Mouse (Mus musculus) gastrocnemius, postnatal 4 days (tissue): ENCODE measurements around the gene Slit3. TPM values are rescaled to one million over a fixed set of nuclear protein-coding genes. Genes with fewer than 3 reads are reported as not detected.

Source experiments
- DNase-seq, 2 experiments: peaks; one replicate each; pipeline ENCODE4 v3.0.0; 2021 to 2022; ENCODE audit warnings: low spot score in 2 of 2, mixed read lengths in 2 of 2
- total RNA-seq, 2 experiments: library from RNA; stranded (reverse); gene quantifications; 2 replicates each; pipeline ENCODE4 v1.2.3; 2021

Gene Slit3
- total RNA-seq, 2 experiments from 2014 or later = 17.0 to 24.0 TPM

DNA sequence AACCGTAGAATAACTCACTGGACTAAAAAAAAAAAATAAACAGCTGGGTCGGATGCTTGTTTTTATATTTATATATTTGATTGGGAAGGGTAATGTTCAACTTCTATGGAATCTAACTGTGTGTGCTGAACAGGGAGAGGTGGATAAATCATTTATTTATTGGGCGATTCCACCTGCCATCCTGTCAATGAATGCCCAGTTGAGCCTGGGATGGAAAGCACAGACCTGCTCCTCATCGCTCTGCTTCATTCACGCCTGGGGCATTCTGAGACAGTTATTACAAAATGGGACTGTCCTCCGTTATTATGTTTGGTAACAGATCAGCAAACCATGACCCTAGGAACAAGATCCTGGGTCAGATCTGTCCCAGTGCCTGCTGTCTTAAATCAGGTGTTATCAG, 328.2 kb downstream of the Slit3 start:
- no peak for DNase-seq

DNA sequence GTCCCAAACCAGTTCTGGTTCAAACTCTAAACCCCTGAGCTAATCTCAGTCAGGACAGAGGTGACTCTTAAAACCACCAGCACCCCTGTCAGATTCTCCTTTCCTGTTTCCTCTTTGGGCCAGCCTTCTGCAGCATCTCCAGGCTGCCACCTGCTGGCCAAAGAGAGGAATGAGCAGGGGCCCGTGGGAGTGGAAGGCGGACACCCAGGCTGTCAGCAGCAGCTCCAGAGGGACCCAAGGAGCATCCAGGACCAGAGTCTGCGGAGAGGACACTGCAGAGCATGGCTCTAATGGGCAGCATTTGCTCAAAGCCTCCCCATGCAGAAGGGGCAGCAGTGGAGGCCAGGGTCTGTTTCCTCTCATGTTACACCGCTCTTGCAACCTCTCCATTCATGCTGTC, 330.6 kb downstream of the Slit3 start:
- DNase-seq = peak; percentile 30 to 54

DNA sequence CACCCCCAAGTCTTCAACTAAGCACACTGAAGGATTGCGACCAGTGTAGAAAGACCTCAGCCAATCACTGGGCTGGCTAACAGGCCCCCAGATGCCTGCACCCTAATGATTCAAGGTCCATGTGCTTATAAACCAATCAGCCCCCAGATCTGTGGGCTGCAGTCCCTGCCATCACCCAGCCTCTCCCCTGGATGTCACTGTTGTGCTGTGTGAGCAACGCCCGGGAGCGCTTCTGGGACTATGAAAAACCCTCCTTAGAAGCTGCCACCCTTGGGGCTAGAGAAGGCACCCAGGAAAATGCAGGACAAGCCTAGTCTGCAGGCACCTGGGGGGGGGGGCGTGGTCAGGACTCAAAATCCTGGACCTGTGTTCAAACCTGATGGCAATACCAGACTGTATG, 331.4 kb downstream of the Slit3 start:
- peak in 1 of 2 experiments; percentile 15 for DNase-seq

DNA sequence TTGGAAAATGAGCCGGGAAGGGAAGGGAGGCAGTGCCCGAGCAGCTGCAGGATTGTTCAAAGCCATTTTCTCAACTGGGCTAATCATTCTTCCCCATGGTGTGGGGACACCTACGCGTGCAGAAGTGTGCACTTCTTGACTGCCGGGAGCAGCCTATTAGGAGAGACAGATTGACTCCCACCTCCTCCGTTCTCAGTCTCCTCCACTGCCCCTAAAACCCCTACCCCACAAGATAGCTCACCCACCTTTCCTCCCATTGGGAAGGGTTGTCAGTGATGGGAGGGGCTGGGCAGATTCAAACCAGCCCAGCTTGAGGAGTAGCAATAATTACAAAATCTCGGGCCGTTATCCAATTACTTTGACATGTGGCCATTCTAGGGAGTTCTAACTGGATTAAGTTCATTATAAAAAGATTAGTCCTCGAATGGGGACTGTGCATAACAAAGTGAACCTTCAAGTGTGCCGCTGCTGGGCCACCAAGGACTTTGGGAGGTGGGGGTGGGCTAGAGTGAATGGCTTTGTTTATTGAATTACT, 333.2 kb downstream of the Slit3 start:
- no peak for DNase-seq

DNA sequence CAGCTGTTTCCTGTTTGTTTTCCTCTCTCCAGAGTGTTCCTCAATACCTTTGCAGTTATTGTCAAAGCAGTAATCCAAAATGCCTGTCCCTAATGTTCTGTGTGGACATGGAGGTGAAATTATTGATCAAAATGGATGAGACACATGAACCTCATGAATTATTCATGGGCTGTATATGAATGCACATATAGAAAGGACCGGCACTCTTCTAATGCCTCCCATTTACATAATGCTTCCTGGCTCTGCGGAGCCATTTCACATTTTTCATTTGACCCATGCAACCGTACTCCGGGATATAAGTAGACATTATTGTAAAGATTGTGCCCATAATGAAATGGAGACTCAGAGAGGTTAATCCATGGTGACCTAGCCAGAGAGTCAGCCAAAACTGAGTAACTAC, 333.8 kb downstream of the Slit3 start:
- DNase-seq = no peak

DNA sequence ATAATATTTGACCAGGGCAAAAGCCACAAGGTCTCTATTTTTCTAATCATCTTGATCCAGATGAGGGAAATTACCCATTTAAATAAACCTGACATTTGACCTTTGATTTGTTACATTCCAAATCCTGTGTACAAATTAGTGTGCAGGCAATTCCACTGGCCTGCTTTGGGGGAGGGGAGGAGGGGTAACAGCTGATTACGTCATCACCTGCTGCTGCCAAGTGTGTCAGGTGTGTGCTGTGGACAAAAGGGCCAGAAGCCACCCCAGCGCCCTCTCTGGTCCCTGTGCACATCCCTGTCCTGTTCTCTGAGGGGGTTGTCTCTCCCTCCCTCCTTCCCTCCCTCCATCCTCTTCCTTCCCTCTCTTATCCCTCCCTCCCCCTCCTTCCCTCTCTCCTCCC, 337.0 kb downstream of the Slit3 start:
- no peak for DNase-seq

DNA sequence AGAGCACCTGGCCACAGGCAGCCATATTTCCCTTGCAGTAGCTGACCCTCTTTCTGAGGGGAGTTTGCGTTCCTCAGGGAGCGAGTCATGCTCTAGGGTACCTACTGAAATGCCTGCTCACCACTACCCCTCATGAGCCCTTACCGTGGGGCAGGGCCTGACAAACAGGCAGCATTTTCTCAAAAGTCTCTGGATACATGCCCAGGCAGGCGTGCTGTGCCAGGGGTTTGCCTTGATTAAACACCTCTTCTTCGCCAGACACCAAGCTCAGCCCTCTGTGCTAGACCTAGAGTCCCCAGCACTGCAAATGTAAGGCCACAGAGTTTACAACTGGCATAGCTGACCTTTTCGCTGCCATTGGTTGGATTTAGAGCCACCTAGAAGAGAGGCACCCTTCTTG, 345.7 kb downstream of the Slit3 start:
- no peak for DNase-seq

DNA sequence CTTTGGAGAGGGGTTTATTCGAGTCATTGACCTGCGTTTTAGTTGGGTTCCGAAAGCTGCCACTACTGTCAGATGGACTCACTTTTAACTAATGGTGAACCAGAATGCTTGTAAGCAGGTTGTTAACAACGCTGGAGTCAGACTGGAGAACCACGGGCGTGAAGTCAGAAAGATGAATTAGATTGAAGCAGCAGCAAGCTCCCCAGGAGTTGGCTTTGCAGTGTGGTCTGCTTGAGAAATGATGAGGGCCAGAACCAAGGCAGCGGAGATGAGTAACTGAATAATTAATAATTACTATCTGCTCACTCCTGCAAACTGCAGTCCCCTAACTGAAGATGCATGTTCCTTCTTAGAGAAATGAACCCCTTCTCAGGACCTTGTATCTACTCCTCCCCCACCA, 347.8 kb downstream of the Slit3 start:
- no peak for DNase-seq

DNA sequence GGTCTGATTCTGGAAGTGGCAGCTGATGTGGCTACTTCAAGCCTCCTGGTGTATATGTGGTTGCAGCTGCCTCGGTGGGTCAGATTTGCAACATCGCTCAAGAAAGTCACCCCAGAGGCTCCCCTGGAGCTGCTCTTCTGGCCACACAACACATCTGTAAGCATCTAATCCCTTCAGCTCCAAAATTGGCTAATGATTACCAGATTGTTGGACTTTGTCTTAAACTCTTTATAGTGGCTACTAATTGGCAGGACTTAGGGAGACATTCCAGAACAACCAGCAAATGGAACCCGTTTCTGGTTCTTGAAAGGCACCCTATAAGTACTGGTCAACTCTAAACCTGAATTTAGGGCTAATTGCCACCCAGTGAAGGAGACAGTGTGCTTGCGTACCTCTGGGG, 348.9 kb downstream of the Slit3 start:
- DNase-seq = no peak

DNA sequence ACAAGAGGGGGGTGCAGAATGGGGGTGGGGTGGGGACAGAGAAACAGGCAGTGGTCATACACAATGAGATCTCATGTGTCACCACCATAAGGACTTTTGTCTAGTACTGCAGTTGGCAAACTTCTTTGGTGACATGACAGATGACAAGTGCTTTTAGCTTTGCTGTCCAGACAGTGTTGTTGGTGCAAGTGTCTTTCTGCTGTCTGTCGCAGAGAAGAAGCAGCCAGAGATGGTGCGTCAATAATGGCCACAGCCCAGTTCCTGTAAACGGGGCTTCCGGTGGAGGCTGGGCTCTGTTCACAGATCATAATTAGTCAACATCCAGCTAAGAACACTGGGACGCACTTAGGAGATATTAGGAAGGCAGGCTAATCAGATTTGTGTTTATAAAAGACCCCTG, 349.8 kb downstream of the Slit3 start:
- no peak for DNase-seq

DNA sequence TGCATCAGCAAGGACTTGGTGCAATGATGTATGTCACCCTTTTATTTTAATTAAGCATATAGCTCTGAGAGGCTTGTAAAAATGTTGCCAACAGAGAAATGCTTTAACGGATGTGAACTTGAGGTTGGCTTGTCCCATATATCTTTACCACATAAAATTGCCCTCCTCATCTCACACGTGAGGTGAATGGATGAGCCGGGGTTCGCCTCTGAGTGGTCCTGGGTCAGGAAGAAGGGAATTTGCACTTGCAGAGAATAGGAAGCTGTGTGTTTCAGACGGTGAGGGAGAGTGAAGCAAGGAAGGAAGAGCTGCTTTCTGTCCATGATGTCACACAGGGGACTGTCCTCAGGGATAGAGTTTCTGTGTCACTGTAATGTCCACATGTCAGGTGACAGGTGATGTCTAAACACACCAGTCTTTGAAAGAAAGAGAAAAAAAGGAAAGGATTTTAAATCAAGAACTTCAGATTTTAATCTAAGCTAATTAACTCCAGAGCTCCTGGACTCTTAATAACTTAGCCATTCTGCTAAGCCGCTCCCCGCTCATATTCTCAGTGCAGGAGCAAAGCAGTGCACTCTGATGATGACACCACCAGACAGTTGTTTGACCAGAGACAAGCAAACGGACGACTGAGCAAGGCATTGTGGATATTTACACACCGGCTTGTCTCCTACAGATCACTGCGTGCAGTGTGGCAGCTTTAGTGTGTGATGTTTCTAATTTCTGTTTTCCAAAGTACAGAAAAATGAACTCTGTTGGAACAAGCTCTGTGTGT, 352.0 kb downstream of the Slit3 start:
- DNase-seq = no peak

DNA sequence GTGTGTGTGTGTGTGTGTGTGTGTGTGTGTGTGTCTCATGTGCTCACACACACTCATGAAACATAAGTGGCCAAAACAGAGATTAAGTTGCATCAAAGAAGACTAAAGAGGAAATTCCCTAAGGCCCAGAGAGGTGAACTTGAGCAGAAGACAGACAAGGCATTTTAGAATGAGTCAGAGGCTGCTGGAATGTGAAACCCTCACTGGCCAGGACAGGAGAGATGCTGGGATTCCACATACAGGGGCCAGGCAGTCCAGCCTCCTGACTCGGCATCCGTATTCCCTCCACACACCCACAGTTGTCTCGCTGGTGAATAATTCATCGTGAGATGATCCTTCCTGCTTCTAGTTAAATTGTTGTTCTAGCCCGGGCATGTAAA, 352.6 kb downstream of the Slit3 start:
- no peak for DNase-seq

DNA sequence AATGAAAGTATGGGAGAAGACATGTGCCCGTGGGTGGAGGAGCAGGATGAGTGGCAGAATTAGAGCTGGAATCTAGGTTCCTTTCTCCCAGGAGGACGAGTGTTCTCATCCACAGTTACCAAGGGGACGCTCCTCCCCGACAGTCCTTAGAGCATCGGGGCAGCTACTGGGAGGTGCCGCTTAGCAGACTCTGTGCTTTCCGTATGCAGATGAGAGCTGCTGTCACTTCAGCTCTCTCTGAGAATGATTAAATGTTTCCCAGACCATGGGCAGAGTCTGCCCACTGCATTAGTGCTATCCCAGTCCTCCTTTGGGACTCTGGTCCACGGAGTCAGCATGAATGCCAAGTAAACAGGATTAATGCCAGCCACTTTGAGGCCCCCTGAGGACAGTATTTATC, 359.1 kb downstream of the Slit3 start:
- no peak for DNase-seq

DNA sequence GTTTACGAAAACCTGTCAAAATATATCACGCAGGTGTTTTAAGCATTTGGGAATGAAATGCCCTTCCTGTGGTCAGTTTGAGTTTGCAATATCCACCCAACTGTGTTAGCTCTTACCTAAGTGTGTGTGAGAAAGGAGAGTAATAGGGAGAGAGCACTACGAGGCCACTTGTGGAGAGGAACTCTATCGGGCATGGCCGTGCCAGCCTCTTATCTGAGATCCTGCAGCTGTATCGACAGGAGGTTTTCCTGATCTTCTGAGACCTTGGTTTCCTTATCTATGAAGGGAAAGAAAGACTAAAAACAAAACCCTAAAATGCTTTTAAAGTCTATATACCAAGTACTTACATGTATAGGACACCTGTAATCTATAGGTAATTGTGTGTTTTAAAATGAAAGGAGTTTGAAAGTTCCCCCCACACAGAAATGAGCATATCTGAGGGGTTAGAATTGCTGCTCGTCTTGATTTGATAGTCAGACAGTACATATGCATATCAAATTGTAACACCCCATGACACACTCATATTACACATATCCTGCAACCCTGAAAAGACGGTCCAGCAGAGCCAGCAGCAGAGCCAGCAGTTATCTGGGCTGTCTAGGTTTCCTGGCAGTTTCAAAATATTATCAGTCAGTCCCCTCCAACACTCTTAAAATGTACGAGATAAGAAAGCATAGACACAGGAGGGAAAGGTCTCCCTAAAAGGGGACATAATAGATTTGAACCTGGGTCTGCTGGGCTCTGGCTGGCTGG, 360.8 kb downstream of the Slit3 start:
- no peak for DNase-seq

DNA sequence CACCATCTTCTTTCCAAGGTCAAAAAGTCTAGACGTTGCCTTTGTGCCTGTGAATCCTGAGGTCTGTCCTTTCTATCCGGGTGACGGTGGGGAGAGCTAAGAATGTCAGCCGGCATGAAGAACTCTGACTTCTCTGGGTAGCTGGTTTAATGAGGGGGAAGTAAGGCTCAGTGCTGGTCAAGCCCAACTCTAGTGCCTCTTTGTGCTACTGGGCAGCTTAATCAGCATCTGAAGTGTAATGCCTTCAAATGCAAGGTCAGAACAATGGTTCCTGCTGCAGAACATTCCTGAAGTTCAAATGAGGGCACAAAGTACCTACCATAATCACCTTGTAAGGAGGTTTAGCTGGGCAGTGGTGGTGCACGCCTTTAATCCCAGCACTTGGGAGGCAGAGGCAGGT, 366.9 kb downstream of the Slit3 start:
- DNase-seq = no peak

DNA sequence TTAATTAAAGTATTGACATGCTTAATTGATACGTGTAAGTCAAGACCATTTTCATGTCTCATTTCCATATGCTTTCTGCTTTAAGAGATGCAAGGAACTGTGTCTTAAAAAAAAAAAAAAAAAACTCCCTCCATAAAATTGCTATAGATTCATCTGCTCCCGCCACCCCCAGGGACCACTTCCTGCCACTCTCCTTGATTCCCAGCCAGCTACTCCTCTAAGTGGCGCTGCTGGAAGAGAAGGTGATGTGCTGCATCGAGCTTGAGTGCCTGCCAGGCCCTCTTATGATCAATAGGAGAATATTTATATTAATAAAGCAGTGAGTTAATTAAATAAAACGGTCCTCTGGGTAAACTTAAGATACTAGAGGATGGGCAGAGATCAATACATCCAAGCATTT, 370.7 kb downstream of the Slit3 start:
- DNase-seq = no peak

DNA sequence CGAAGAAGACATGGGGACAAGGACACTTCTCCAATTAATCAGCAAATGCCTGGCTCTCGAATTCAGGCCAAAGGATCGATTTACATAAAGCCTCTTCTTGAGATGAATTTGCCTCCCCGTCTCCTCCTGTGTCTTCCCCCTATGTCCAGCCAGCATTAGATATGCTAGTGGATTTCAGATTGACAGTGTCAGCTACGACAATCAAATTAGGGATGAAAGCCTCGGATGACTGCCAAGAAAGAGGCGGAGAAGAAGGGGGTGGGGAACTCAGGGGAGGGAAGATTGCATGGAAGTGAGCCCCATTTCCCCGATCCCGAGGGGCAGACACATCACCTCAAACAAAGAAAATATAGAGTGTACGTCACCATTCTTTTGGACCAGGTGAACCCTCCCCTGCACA, 375.9 kb downstream of the Slit3 start:
- DNase-seq = no peak

DNA sequence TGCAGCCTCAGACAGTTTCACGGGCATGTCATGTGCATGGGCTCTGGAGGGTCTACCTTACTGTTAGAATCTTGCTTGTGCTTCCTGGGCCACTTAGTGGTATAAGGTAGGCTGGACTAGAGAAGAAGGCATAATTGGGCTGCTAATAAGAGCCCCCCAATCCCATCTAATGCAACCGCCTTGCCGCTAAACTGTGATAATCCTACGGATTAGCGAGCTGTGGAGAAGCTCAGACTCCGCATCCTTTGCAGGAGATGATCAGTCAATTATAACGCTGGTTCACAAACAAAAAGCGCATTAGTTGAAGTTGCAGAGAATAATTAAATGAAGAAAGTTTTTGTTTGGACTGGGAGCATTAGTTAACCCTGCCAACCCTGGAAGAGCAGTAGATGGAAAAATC, 376.9 kb downstream of the Slit3 start:
- DNase-seq = no peak

DNA sequence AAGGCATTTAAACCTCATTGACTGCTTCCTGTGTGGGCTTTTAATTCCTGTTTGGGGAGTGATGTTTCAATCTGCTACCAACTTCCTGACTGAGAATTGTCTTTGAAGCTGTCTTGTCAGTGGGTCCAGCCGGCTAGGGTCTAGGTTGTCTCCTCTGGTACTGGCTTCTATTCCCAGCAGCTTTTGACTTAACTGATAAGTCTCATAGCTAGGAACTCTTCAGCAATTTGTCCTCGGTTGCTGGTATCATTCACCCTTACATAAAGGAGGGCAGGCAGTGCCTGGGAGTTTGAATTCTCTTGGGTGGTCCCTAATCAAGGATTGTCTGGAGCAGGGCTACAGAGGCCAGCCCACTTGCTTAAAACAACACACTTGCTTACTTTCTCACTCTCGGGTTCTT, 381.1 kb downstream of the Slit3 start:
- no peak for DNase-seq

DNA sequence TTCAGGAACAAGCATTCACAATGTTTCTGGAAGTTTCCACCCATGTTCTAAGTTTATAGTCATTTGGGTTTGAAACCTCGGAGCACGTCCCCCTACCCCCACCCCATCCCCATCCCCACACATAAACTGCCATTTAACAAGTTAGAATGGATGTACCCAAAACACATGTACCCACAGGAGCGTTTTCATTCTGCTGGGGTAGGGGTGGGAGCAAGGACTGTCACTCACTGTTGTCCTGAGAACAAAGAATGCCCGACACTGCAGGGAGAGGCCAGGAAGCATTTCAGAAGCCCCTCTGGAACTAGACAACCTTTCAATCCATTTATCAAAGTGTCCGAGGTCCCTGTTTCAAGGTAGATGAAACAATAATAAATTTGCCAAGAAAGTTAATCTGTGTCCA, 383.0 kb downstream of the Slit3 start:
- DNase-seq = no peak

DNA sequence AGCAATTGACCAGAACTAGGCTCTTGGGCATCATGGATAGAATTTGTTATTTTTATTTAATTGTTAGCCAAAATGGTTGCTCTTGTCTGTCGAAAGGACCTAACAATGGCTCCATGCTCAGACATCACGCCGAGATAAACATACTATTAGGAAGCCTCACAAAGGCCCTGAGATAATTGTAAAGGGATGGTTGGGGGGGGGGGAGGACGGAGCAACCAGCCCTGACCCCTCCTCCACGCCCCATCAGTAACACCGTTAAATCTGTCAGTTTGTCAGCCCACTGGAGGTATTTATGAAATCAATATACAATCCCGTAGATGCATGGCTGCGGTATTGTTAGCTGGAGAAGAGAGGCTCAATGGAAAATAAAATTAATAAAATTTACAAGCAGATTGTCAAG, 383.9 kb downstream of the Slit3 start:
- DNase-seq = no peak

DNA sequence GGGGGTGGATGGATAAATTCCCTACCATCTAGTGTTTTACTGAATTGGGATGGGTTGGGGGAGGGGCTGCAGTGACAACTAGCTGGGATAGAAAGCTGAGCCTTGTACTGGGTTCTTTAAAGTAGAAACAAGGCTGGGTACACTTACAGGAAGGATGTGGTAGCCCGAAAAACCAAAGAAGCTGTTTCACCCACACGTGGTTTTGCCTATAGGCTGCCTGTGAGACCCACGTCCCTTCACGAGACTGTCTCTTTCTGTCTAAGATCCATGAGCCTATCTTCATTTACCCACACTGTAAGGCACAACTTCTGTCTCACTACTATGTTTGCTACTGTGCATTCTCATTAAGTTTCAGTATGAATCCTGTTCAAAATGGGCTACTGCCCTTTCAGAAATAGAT, 384.3 kb downstream of the Slit3 start:
- DNase-seq = no peak

DNA sequence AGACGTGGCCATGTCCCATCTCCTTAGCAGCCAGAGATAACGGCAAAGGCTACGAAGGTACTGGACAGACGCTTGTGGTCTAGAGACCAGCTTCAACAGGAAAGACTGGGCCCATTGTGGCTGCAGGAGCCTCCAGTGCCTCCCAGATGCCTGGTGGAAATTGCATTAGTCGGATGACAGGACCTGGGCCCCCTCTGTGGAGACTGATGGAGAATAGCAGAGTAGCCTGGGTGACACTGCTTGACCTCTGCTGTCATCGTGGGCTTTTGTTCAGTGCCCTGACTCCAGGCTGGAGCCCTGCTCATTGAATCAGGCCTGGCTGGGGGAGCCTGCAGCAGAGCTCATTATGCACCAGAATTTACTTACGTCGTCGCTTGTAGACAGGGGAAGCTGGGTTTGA, 384.8 kb downstream of the Slit3 start:
- no peak for DNase-seq
